Mouse (Mus musculus) liver, embryonic 11.5 days (tissue): ENCODE results near the gene Ptpn13. TPM values are rescaled to one million over a fixed set of nuclear protein-coding genes. Genes with fewer than 3 reads are reported as not detected.

Experiments used
- ATAC-seq: fragments of 200-750 bp; cut with Nextera tagmentation; replicated peaks from 2 replicates; pipeline ENCODE4 v1.8.0; 2017; ENCODE audit warnings: moderate number of reproducible peaks, mild to moderate bottlenecking, moderate TSS enrichment, moderate library complexity; ENCODE audit not compliant: low FRiP score
- DNase-seq: peaks from one replicate; pipeline ENCODE4 v3.0.0-alpha.2; 2017; ENCODE audit warnings: low spot score
- H3K27ac ChIP-seq: fragments of 300-500 bp; sonication (generic); 2 replicates; pipeline ENCODE4 v1.5.1; 2014; ENCODE audit warnings: mild to moderate bottlenecking, low read depth, low read length, control low read depth
- H3K27me3 ChIP-seq: fragments of 300-500 bp; sonication (generic); replicated peaks from 2 replicates; pipeline ENCODE4 v1.6.1; 2014; ENCODE audit warnings: low read length, mixed read lengths; ENCODE audit not compliant: control insufficient read depth, insufficient read depth
- H3K36me3 ChIP-seq: fragments of 300-500 bp; sonication (generic); 2 replicates; pipeline ENCODE4 v1.6.1; 2014; ENCODE audit warnings: mild to moderate bottlenecking, low read length, moderate library complexity, mixed read lengths; ENCODE audit not compliant: control insufficient read depth, insufficient read depth
- H3K4me1 ChIP-seq: fragments of 300-500 bp; sonication (generic); replicated peaks from 2 replicates; pipeline ENCODE4 v1.6.1; 2014; ENCODE audit warnings: low read length, mixed read lengths; ENCODE audit not compliant: control insufficient read depth, insufficient read depth
- H3K4me2 ChIP-seq: fragments of 300-500 bp; sonication (generic); 2 replicates; pipeline ENCODE4 v1.6.1; 2014; ENCODE audit warnings: mild to moderate bottlenecking, control low read depth, moderate library complexity
- H3K4me3 ChIP-seq: fragments of 300-500 bp; sonication (generic); 2 replicates; pipeline ENCODE4 v1.5.1; 2014; ENCODE audit warnings: low read depth, low read length, control low read depth
- H3K9ac ChIP-seq: fragments of 300-500 bp; sonication (generic); 2 replicates; pipeline ENCODE4 v1.6.1; 2014; ENCODE audit warnings: low read depth, low read length, control low read depth
- H3K9me3 ChIP-seq: fragments of 300-500 bp; sonication (generic); 2 replicates; pipeline ENCODE4 v1.6.1; 2016; ENCODE audit warnings: low read length, inconsistent platforms, mixed read lengths; ENCODE audit not compliant: control insufficient read depth
- WGBS: fragments of 180-500 bp; shearing (Covaris S2); extraction: QIAGEN DNeasy Blood & Tissue Kit; methylation state at CpG from one replicate; pipeline ENCODE4 v1.1.7; 2014; 5-methylcytosine and 5-hydroxymethylcytosine counted together
- polyA plus RNA-seq: library from polyadenylated mRNA; unstranded; fragments of >200 nt; fragmentation: Nextera tagmentation; extraction: Ambion mirVana; gene quantifications from 2 replicates; pipeline ENCODE4 v1.2.1, GENCODE M21; 2014

The Ptpn13 gene
- polyA plus RNA-seq, 1 experiment from 2014 or later, result 9.5 TPM

DNA sequence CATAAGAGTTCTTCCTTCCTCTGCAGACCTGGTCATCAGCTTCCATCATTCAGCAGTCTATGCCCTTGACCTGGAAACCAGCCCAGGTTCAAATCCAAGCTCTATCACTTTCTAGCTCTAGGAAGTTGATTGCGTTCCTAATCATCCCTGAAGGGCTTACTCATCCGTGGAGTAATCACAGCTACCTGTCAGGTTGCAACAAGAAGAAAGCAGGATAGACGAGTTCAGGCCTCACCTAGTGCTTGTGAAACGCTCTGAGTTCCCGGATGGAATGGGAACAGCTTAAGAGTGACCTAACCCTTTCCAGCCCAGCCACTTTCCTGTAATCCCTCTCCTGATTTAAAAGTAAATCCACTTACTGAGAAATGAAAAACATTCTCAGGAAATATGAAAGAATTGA is 185.2 kb downstream of the Ptpn13 start:
- DNase-seq, result no peak
- H3K4me3 ChIP-seq, result no peak overlapping the region
- H3K27ac ChIP-seq, result no peak overlapping the region
- H3K4me2 ChIP-seq, result no peak overlapping the region
- no peaks in the 10 kb centered on the region for H3K4me1 ChIP-seq
- H3K36me3 ChIP-seq, result no peaks in the 10 kb centered on the region
- no peaks in the 10 kb centered on the region for H3K9me3 ChIP-seq
- WGBS, result 67% methylated on average over 5 of the region's 5 CpGs
- H3K9ac ChIP-seq, result no peak overlapping the region
- no peaks in the 10 kb centered on the region for H3K27me3 ChIP-seq
- ATAC-seq, result no peak

GRCm38 (mm10) chr5:103610856-103611472 is 186.0 kb downstream of the Ptpn13 start:
- no peak for ATAC-seq
- H3K36me3 ChIP-seq, result no peaks in the 10 kb centered on the region
- H3K4me1 ChIP-seq, result no peaks in the 10 kb centered on the region
- H3K4me3 ChIP-seq, result no peak overlapping the region
- no peaks in the 10 kb centered on the region for H3K9me3 ChIP-seq
- no peak overlapping the region for H3K27ac ChIP-seq
- WGBS, result 84% methylated on average over 10 of the region's 10 CpGs
- H3K27me3 ChIP-seq, result no peaks in the 10 kb centered on the region
- H3K9ac ChIP-seq, result no peak overlapping the region
- H3K4me2 ChIP-seq, result no peak overlapping the region
- DNase-seq, result no peak

GRCm38 (mm10) chr5:103612316-103612715 is 187.3 kb downstream of the Ptpn13 start:
- H3K4me2 ChIP-seq, result no peak overlapping the region
- no peaks in the 10 kb centered on the region for H3K9me3 ChIP-seq
- no peaks in the 10 kb centered on the region for H3K27me3 ChIP-seq
- no peak for DNase-seq
- H3K9ac ChIP-seq, result no peak overlapping the region
- no peaks in the 10 kb centered on the region for H3K4me1 ChIP-seq
- no peak overlapping the region for H3K27ac ChIP-seq
- H3K36me3 ChIP-seq, result no peaks in the 10 kb centered on the region
- WGBS, result 78% methylated on average over 7 of the region's 7 CpGs
- H3K4me3 ChIP-seq, result no peak overlapping the region
- ATAC-seq, result no peak

DNA sequence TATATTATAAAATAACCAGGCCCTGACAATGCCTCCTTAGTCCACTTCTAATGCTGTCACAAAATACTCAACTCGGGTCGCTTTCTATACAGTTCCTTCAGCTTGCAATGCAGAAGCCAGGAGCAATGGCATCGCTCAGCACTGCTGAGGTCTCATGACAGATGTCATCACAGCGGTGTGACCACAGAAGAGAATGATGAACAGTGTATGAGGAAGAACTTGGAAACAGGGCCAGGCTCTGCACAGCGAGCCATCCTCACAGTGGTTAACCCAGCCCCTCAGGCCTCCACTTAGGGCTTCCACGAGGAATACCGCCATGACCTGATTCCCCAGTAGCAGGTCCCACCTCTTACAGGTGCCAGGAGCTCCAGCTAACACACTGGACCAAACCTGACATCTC is 189.4 kb downstream of the Ptpn13 start:
- Histone ChIP-seq H3K27me3 (no peaks in the 10 kb centered on the region), H3K27ac (no peak overlapping the region), H3K4me1 (no peaks in the 10 kb centered on the region), H3K9me3 (no peaks in the 10 kb centered on the region), H3K4me3 (no peak overlapping the region), H3K36me3 (no peaks in the 10 kb centered on the region), H3K9ac (no peak overlapping the region), H3K4me2 (no peak overlapping the region)
- DNase-seq (no peak), ATAC-seq (no peak)
- 75% methylated on average over 7 of the region's 7 CpGs for WGBS

DNA sequence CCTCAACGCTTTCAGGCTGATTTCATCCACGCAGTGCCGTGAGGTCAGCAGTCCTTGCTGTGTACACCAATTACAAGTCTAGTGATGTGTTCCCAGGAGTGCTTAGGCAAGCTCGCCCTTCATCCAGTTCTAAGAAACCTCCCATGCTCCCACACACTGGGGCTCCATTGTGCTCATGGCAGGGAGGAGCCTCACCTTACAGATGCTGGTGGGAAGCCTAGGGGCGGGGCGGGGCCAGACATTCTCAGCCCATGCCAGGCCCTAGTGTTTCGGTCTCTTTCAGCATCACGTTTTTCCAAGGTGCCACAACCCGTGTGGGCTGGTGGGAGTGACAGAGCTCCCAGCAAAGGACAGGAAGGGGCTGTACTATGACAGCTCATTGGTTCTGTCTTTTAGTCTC is 192.2 kb downstream of the Ptpn13 start:
- H3K27ac ChIP-seq, result no peak overlapping the region
- no peak overlapping the region for H3K4me2 ChIP-seq
- WGBS, result 71% methylated on average over 9 of the region's 9 CpGs
- H3K27me3 ChIP-seq, result no peaks in the 10 kb centered on the region
- no peaks in the 10 kb centered on the region for H3K9me3 ChIP-seq
- H3K9ac ChIP-seq, result no peak overlapping the region
- H3K4me3 ChIP-seq, result no peak overlapping the region
- DNase-seq (no peak), ATAC-seq (no peak)
- no peaks in the 10 kb centered on the region for H3K36me3 ChIP-seq
- no peaks in the 10 kb centered on the region for H3K4me1 ChIP-seq

DNA sequence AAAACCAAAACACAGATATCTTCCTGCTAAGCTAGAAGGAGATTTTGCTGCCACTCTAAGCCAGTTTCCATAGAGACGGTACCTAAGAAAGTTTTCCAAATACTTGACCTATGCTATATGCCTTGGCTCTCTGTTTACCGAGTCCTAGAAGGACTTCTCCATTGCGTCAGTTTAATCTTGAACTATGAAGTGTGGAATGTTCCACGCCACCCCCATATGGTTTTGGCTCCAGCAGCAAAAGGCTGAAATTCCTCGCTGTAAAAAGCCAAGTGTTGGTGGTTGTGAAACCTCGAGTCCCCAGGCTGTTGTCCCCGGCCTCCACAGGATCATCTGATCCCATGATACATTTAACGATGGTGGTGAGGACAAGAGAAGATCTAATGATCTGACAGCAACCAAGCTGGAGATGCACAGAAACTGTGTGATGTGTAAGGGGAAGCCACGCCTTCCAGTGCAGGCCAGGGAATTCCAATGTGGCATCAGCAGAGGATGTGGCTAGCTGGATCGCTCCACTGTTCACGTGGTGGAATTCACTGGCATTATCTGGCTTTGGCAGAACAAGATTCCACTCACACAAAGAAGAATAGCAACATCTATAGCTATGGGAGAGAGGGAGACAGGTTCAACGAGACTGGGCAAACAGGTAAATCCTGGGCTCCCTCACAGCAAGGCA is 195.4 kb downstream of the Ptpn13 start:
- Histone ChIP-seq H3K9me3 (no peaks in the 10 kb centered on the region), H3K36me3 (no peaks in the 10 kb centered on the region), H3K4me2 (no peak overlapping the region), H3K27me3 (no peaks in the 10 kb centered on the region), H3K4me3 (no peak overlapping the region), H3K9ac (no peak overlapping the region), H3K27ac (no peak overlapping the region), H3K4me1 (no peaks in the 10 kb centered on the region)
- no peak for ATAC-seq
- 70% methylated on average over 12 of the region's 12 CpGs for WGBS
- DNase-seq, result no peak

DNA sequence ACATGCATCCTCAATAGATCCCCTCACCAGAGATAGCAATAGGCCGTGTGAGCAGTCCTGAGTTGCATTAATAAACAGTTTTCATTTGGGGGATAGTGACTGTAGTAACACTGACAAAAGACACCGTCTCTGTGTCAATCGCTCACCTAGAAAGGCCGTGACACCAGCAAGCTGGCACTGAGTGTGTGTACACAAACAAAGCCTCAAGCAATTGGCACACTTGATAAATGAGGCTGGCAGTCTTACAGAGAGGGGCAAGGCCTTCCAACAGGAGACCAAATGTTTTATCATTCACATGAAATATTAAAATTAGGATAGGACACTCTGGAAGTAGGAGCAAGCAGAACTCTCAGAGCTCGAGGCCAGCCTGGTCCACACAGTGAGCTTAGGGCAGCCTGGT is 197.3 kb downstream of the Ptpn13 start:
- Histone ChIP-seq H3K36me3 (no peaks in the 10 kb centered on the region), H3K9me3 (no peaks in the 10 kb centered on the region), H3K27ac (no peak overlapping the region), H3K4me1 (no peaks in the 10 kb centered on the region), H3K4me2 (no peak overlapping the region), H3K9ac (no peak overlapping the region), H3K27me3 (no peaks in the 10 kb centered on the region), H3K4me3 (no peak overlapping the region)
- WGBS, result 78% methylated on average over 5 of the region's 5 CpGs
- DNase-seq (no peak), ATAC-seq (no peak)

GRCm38 (mm10) chr5:103624831-103625230 is 199.8 kb downstream of the Ptpn13 start:
- DNase-seq (no peak), ATAC-seq (no peak)
- Histone ChIP-seq H3K27ac (no peak overlapping the region), H3K9ac (no peak overlapping the region), H3K4me2 (no peak overlapping the region), H3K36me3 (no peaks in the 10 kb centered on the region), H3K9me3 (no peaks in the 10 kb centered on the region), H3K27me3 (no peaks in the 10 kb centered on the region; the same call in 1 of the 2 replicates), H3K4me1 (no peaks in the 10 kb centered on the region), H3K4me3 (no peak overlapping the region)
- WGBS, result 75% methylated on average over 5 of the region's 5 CpGs

DNA sequence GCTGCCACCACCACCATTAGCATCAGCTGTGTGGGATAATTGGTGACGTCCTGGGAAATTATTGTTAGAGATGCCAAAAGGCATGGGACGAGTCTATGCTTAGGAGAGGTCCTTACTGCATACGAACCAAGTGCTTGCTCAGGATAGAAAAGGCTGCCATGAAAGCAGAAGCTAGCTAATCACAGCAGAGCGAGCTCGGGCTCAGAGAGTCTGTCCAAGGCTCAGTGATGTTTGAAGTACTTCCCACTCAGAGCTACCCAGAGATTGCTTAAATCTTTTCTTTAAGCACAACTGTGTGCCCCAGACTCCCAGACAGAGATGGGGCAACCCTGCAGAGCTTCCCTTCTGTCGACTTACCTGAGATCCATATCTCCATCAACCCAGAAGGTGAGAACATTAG is 203.5 kb downstream of the Ptpn13 start:
- ATAC-seq (no peak), DNase-seq (no peak)
- no peaks in the 10 kb centered on the region; the same call in 1 of the 2 replicates for H3K27me3 ChIP-seq
- H3K4me2 ChIP-seq, result no peak overlapping the region
- H3K9me3 ChIP-seq, result no peaks in the 10 kb centered on the region
- H3K4me1 ChIP-seq, result no peaks in the 10 kb centered on the region
- 70% methylated on average over 6 of the region's 6 CpGs for WGBS
- no peaks in the 10 kb centered on the region for H3K36me3 ChIP-seq
- no peak overlapping the region for H3K4me3 ChIP-seq
- no peak overlapping the region for H3K9ac ChIP-seq
- H3K27ac ChIP-seq, result no peak overlapping the region
